Mouse (Mus musculus) MEL (cell line): ENCODE measurements around the gene Cyp2u1. TPM values are rescaled to one million over a fixed set of nuclear protein-coding genes. Genes with fewer than 3 reads are reported as not detected.

Source experiments
- DNase-seq: peaks from one replicate; pipeline ENCODE4 v3.0.0; 2011; ENCODE audit warnings: low read depth, low spot score
- H3K27ac ChIP-seq: 2 replicates; pipeline ENCODE4 v1.5.1; 2012; ENCODE audit warnings: low read depth, mild to moderate bottlenecking, control low read depth, low read length, moderate library complexity; ENCODE audit not compliant: control insufficient read depth
- H3K27me3 ChIP-seq, 2 experiments: fragments of 150-350 bp in 1 of 2; sonication (generic) in 1 of 2; 2 replicates each; pipeline ENCODE4 v1.6.1; 2012; ENCODE audit warnings: low read length in 2 of 2, mild to moderate bottlenecking in 2 of 2, improper control_type of control experiment in 1 of 2, moderate library complexity in 1 of 2; ENCODE audit not compliant: insufficient read depth in 2 of 2, control insufficient read depth in 1 of 2
- H3K36me3 ChIP-seq, 2 experiments: 2 replicates each; pipeline ENCODE4 v1.6.1; 2012 to 2014; ENCODE audit warnings: low read length in 2 of 2, improper control_type of control experiment in 1 of 2, inconsistent platforms in 1 of 2, mild to moderate bottlenecking in 1 of 2; ENCODE audit not compliant: insufficient read depth in 2 of 2, control insufficient read depth in 1 of 2
- H3K4me1 ChIP-seq, 2 experiments: fragments of 150-350 bp in 1 of 2; sonication (generic) in 1 of 2; 2 replicates each; pipeline ENCODE4 v1.6.1; 2012; ENCODE audit warnings: low read length in 2 of 2, improper control_type of control experiment in 1 of 2, mild to moderate bottlenecking in 1 of 2; ENCODE audit not compliant: insufficient read depth in 2 of 2, control insufficient read depth in 1 of 2
- H3K4me3 ChIP-seq, 2 experiments: fragments of 150-350 bp in 1 of 2; sonication (generic) in 1 of 2; 2 replicates each; pipeline ENCODE4 v1.5.1; 2012; ENCODE audit warnings: low read depth in 2 of 2, low read length in 2 of 2, mild to moderate bottlenecking in 2 of 2, moderate library complexity in 2 of 2, control low read depth in 1 of 2, improper control_type of control experiment in 1 of 2; ENCODE audit not compliant: control insufficient read depth in 1 of 2, insufficient read depth in 1 of 2
- H3K79me2 ChIP-seq: 2 replicates; pipeline ENCODE4 v1.6.1; 2012; ENCODE audit warnings: mild to moderate bottlenecking, low read length, moderate library complexity; ENCODE audit not compliant: control insufficient read depth, poor library complexity, insufficient read depth
- H3K9ac ChIP-seq: 2 replicates; pipeline ENCODE4 v1.6.1; 2012; ENCODE audit warnings: low read depth, mild to moderate bottlenecking, control low read depth, low read length, moderate library complexity; ENCODE audit not compliant: control insufficient read depth, poor library complexity, severe bottlenecking
- H3K9me3 ChIP-seq: fragments of 150-350 bp; sonication (generic); replicated peaks from 2 replicates; pipeline ENCODE4 v1.6.1; 2012; ENCODE audit warnings: mild to moderate bottlenecking, low read length, improper control_type of control experiment, moderate library complexity; ENCODE audit not compliant: insufficient read depth
- CHD1 ChIP-seq: IDR thresholded peaks from 2 replicates; pipeline ENCODE4 v1.6.1; 2012; ENCODE audit warnings: low read depth, mild to moderate bottlenecking, inconsistent platforms, low read length, improper control_type of control experiment
- CHD2 ChIP-seq: IDR thresholded peaks from 2 replicates; pipeline ENCODE4 v1.6.1; 2011; ENCODE audit warnings: low read length, improper control_type of control experiment
- CTCF ChIP-seq, 3 experiments: IDR thresholded peaks in 2 of 3; conservative IDR thresholded peaks in 1 of 3; 2 replicates each; pipeline ENCODE4 v1.5.1; 2011 to 2012; ENCODE audit warnings: low read length in 3 of 3, low read depth in 2 of 3, mild to moderate bottlenecking in 2 of 3, improper control_type of control experiment in 1 of 3, inconsistent platforms in 1 of 3, mixed read lengths in 1 of 3, moderate library complexity in 1 of 3; ENCODE audit not compliant: control insufficient read depth in 1 of 3, insufficient read depth in 1 of 3, poor library complexity in 1 of 3, severe bottlenecking in 1 of 3
- ELF1 ChIP-seq: IDR thresholded peaks from 2 replicates; pipeline ENCODE4 v1.6.1; 2014; ENCODE audit warnings: low read depth, mild to moderate bottlenecking, inconsistent platforms, low read length, improper control_type of control experiment, moderate library complexity
- EP300 ChIP-seq, 2 experiments: IDR thresholded peaks; 2 replicates each; pipeline ENCODE4 v1.6.1; 2011; ENCODE audit warnings: improper control_type of control experiment in 2 of 2, low read length in 2 of 2, low read depth in 1 of 2, mild to moderate bottlenecking in 1 of 2
- ETS1 ChIP-seq: IDR thresholded peaks from 2 replicates; pipeline ENCODE4 v1.6.1; 2012; ENCODE audit warnings: low read depth, mild to moderate bottlenecking, inconsistent platforms, low read length, improper control_type of control experiment, moderate library complexity
- GABPA ChIP-seq: IDR thresholded peaks from 2 replicates; pipeline ENCODE4 v1.6.1; 2012; ENCODE audit warnings: low read depth, mild to moderate bottlenecking, inconsistent platforms, low read length, improper control_type of control experiment, moderate library complexity
- GATA1 ChIP-seq: IDR thresholded peaks from 2 replicates; pipeline ENCODE4 v1.6.1; 2011; ENCODE audit warnings: low read depth, low read length, improper control_type of control experiment
- KAT2A ChIP-seq: conservative IDR thresholded peaks from 2 replicates; pipeline ENCODE4 v1.6.1; 2012; ENCODE audit warnings: low read depth, low read length, improper control_type of control experiment, inconsistent platforms
- MAX ChIP-seq: IDR thresholded peaks from 2 replicates; pipeline ENCODE4 v1.6.1; 2011; ENCODE audit warnings: low read length, improper control_type of control experiment
- MAZ ChIP-seq: IDR thresholded peaks from 2 replicates; pipeline ENCODE4 v1.6.1; 2012; ENCODE audit warnings: low read depth, mild to moderate bottlenecking, inconsistent platforms, low read length, improper control_type of control experiment
- MYB ChIP-seq: IDR thresholded peaks from 2 replicates; pipeline ENCODE4 v1.6.1; 2011; ENCODE audit warnings: mild to moderate bottlenecking, low read depth, low read length, improper control_type of control experiment
- NRF1 ChIP-seq: IDR thresholded peaks from 2 replicates; pipeline ENCODE4 v1.6.1; 2014; ENCODE audit warnings: low read depth, mild to moderate bottlenecking, inconsistent platforms, low read length, improper control_type of control experiment, moderate library complexity; ENCODE audit not compliant: poor library complexity, insufficient read depth, severe bottlenecking
- POLR2AphosphoS5 ChIP-seq: IDR thresholded peaks from 2 replicates; pipeline ENCODE4 v1.6.1; 2012; ENCODE audit warnings: low read depth, borderline replicate concordance, mild to moderate bottlenecking, inconsistent platforms, low read length, moderate library complexity, mixed read lengths
- RAD21 ChIP-seq: IDR thresholded peaks from 2 replicates; pipeline ENCODE4 v1.6.1; 2011; ENCODE audit warnings: mild to moderate bottlenecking, low read depth, low read length, improper control_type of control experiment
- SIN3A ChIP-seq: IDR thresholded peaks from 2 replicates; pipeline ENCODE4 v1.6.1; 2012; ENCODE audit warnings: low read length, improper control_type of control experiment, inconsistent platforms
- TBP ChIP-seq: IDR thresholded peaks from 2 replicates; pipeline ENCODE4 v1.8.0; 2011; ENCODE audit warnings: low read depth, low read length, improper control_type of control experiment
- TCF12 ChIP-seq: IDR thresholded peaks from 2 replicates; pipeline ENCODE4 v1.6.1; 2014; ENCODE audit warnings: low read depth, mild to moderate bottlenecking, inconsistent platforms, low read length, improper control_type of control experiment, moderate library complexity
- UBTF ChIP-seq: IDR thresholded peaks from 2 replicates; pipeline ENCODE4 v1.6.1; 2012; ENCODE audit warnings: low read depth, mild to moderate bottlenecking, inconsistent platforms, low read length, improper control_type of control experiment, moderate library complexity, borderline replicate concordance; ENCODE audit not compliant: insufficient read depth
- USF2 ChIP-seq, 2 experiments: IDR thresholded peaks; 2 replicates each; pipeline ENCODE4 v1.6.1; 2011 to 2012; ENCODE audit warnings: improper control_type of control experiment in 2 of 2, low read length in 2 of 2, borderline replicate concordance in 1 of 2, inconsistent platforms in 1 of 2, low read depth in 1 of 2, mild to moderate bottlenecking in 1 of 2; ENCODE audit not compliant: insufficient read depth in 1 of 2
- ZC3H11A ChIP-seq: IDR thresholded peaks from 2 replicates; pipeline ENCODE4 v1.6.1; 2012; ENCODE audit warnings: low read depth, mild to moderate bottlenecking, inconsistent platforms, low read length, improper control_type of control experiment
- ZKSCAN1 ChIP-seq: IDR thresholded peaks from 2 replicates; pipeline ENCODE4 v1.6.1; 2012; ENCODE audit warnings: low read depth, mild to moderate bottlenecking, inconsistent platforms, low read length, improper control_type of control experiment, moderate library complexity
- ZMIZ1 ChIP-seq: IDR thresholded peaks from 2 replicates; pipeline ENCODE4 v1.6.1; 2012; ENCODE audit warnings: low read depth, mild to moderate bottlenecking, inconsistent platforms, low read length, improper control_type of control experiment, moderate library complexity
- ZNF384 ChIP-seq: IDR thresholded peaks from 2 replicates; pipeline ENCODE4 v1.6.1; 2012; ENCODE audit warnings: low read depth, mild to moderate bottlenecking, inconsistent platforms, low read length, improper control_type of control experiment
- polyA plus RNA-seq, 2 experiments: library from polyadenylated mRNA; stranded (reverse) in 1 of 2; unstranded in 1 of 2; fragments of >175 nt in 1 of 2; fragments of >200 nt in 1 of 2; gene quantifications; 2 replicates each; pipeline versions ENCODE4 v1.2.1 to v1.2.4; 2012; ENCODE audit warnings: low replicate concordance in 2 of 2, low read depth in 1 of 2; ENCODE audit not compliant: insufficient read length in 2 of 2, insufficient read depth in 1 of 2, missing spikeins in 1 of 2
- total RNA-seq: library from RNA; depleted of rRNA; stranded (reverse); fragments of 300-350 nt; gene quantifications from 2 replicates; pipeline ENCODE4 v1.2.3, GENCODE M21; 2012

Cyp2u1 gene
- total and polyA plus RNA-seq, 3 experiments = 3.6 to 4.5 TPM; not detected in 1

- Histone ChIP-seq H3K27ac (no peak overlapping the region), H3K36me3 (peaks cover 0 to 2% of the 10 kb centered on the region in 2 experiments; a peak in 2 of 4 replicates), H3K79me2 (no peaks in the 10 kb centered on the region), H3K4me1 (peaks cover 0 to 4% of the 10 kb centered on the region in 2 experiments; a peak in 1 of 4 replicates), H3K9ac (no peak overlapping the region), H3K4me3 (no peak overlapping the region), H3K27me3 (no peaks in the 10 kb centered on the region), H3K9me3 (no peaks in the 10 kb centered on the region)
- no peak for DNase-seq
- TF ChIP-seq ZMIZ1 (no peak), CHD1 (no peak), GATA1 (no peak), UBTF (no peak), SIN3A (no peak)
Measured at GRCm38 (mm10) chr3:131292959-131293358, 10.1 kb downstream of the Cyp2u1 start.

GRCm38 (mm10) chr3:131292349-131292748 lies 10.7 kb downstream of the Cyp2u1 start:
- TF ChIP-seq ETS1 (0 out of 2 replicates have a peak, but pooled peaks have one; percentile 39), MAX (no peak), EP300 (IDR thresholded peaks at IDR 0.05; ENCODE audit: low read depth in 1 of 2, low read length in 2 of 2) (peak in 1 of 2 experiments; percentile 26; a peak in 2 of 4 replicates), NRF1 (no peak), TCF12 (peak; percentile 12; the same call in 1 of the 2 replicates), ELF1 (no peak), GATA1 (peak; percentile 30; the same call in 1 of the 2 replicates)
- H3K27me3 ChIP-seq = no peaks in the 10 kb centered on the region
- peaks cover 0 to 4% of the 10 kb centered on the region in 2 experiments; a peak in 1 of 4 replicates for H3K4me1 ChIP-seq
- no peak overlapping the region for H3K9ac ChIP-seq
- H3K36me3 ChIP-seq = peaks cover 0 to 2% of the 10 kb centered on the region in 2 experiments; a peak in 2 of 4 replicates
- H3K4me3 ChIP-seq = no peak overlapping the region
- H3K9me3 ChIP-seq = no peaks in the 10 kb centered on the region
- no peak for DNase-seq
- no peaks in the 10 kb centered on the region for H3K79me2 ChIP-seq
- no peak overlapping the region for H3K27ac ChIP-seq

- H3K36me3 ChIP-seq = peaks cover 0 to 2% of the 10 kb centered on the region in 2 experiments; a peak in 2 of 4 replicates
- H3K9me3 ChIP-seq = no peaks in the 10 kb centered on the region
- H3K27me3 ChIP-seq = no peaks in the 10 kb centered on the region
- H3K9ac ChIP-seq = no peak overlapping the region
- peaks cover 0 to 4% of the 10 kb centered on the region in 2 experiments; a peak in 1 of 4 replicates for H3K4me1 ChIP-seq
- no peak overlapping the region for H3K4me3 ChIP-seq
- H3K79me2 ChIP-seq = no peaks in the 10 kb centered on the region
- H3K27ac ChIP-seq = no peak overlapping the region
- no peak for TF ChIP-seq ELF1
- no peak for TF ChIP-seq RAD21
- no peak for TF ChIP-seq ZNF384
- no peak for TF ChIP-seq CHD2
- no peak for TF ChIP-seq POLR2AphosphoS5
- TF ChIP-seq KAT2A = no peak
- no peak for TF ChIP-seq ZKSCAN1
- TF ChIP-seq USF2 (IDR thresholded peaks at IDR 0.05; ENCODE audit: borderline replicate concordance in 1 of 2, insufficient read depth in 1 of 2, low read depth in 1 of 2, low read length in 2 of 2) = no peak
- TF ChIP-seq ZC3H11A = no peak
- no peak for TF ChIP-seq ETS1
- TF ChIP-seq GABPA = no peak
- TF ChIP-seq SIN3A = no peak
- TF ChIP-seq UBTF = no peak
- TF ChIP-seq MAX = no peak
- TF ChIP-seq TBP = no peak
- no peak for TF ChIP-seq CTCF (IDR thresholded peaks at IDR 0.05 in 2 of 3, conservative IDR thresholded peaks at IDR 0.05 in 1 of 3; ENCODE audit: control insufficient read depth in 1 of 3, insufficient read depth in 1 of 3, low read depth in 2 of 3, low read length in 3 of 3, poor library complexity in 1 of 3, severe bottlenecking in 1 of 3)
- TF ChIP-seq GATA1 = no peak
- no peak for TF ChIP-seq MAZ
- TF ChIP-seq MYB = no peak
- no peak for DNase-seq
Measured at GRCm38 (mm10) chr3:131291890-131292289, 11.1 kb downstream of the Cyp2u1 start.
